Mouse (Mus musculus) brain, embryonic 14.5 days (tissue): ENCODE data around the gene Ptprc.

Source experiments
- CTCF ChIP-seq: fragments of 200-500 bp; IDR thresholded peaks from 2 replicates; pipeline ENCODE4 v1.5.1; 2012; ENCODE audit warnings: inconsistent platforms, mild to moderate bottlenecking, moderate library complexity, borderline replicate concordance; ENCODE audit not compliant: insufficient read depth, insufficient read length; ENCODE audit errors: extremely low read depth
- POLR2A ChIP-seq: fragments of 200-500 bp; IDR thresholded peaks from 2 replicates; pipeline ENCODE4 v1.6.1; 2012; ENCODE audit warnings: mild to moderate bottlenecking, inconsistent platforms, borderline replicate concordance; ENCODE audit not compliant: poor library complexity, insufficient read depth, insufficient read length, severe bottlenecking; ENCODE audit errors: extremely low read depth

- TF ChIP-seq CTCF (no peak), POLR2A (no peak)
Observed at GRCm38 (mm10) chr1:138083707-138084106, 91.8 kb downstream of the Ptprc start.
